Mouse (Mus musculus): ENCODE data around the gene 2010111I01Rik. TPM values are rescaled to one million over a fixed set of nuclear protein-coding genes. Genes with fewer than 3 reads are reported as not detected.

Gene 2010111I01Rik
- total and polyA plus RNA-seq, 3 experiments: 13.3 to 19.8 (median 14.4) TPM

DNA sequence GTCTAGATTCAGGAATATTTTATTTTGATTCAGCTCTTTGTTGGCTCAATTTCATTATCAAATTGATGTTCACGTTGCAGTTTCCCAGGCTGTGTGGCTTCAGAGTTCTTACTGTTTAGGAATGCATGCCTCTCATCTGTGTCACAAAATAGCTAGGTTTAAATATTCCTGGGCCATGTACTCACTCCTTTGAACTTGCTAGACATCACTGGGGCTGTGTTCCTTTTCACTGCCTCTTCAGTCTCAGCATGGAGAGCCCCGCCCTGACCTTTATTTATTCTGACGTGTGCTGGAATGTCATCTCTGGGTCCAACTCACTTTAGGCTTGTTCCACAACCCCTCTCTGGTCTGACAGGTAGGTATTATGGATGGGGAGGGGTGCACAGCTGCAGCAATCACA, 228.7 kb downstream of the 2010111I01Rik start:
- no peak overlapping the region for H3K4me3 ChIP-seq (replicated peaks in 1 of 3; ENCODE audit: low read depth in 2 of 3, low read length in 2 of 3, poor library complexity in 1 of 3)
- dilution Hi-C loops (cut with MboI; ENCODE audit: extremely low pct_ligation_motif_present, extremely low pct_unique_long_range_greater_than_20kb, low sequenced_read_pairs): no loop called here
- H3K9ac ChIP-seq (ENCODE audit: insufficient read depth, low read depth): no peak overlapping the region
- no peaks in the 10 kb centered on the region for H3K79me2 ChIP-seq (replicated peaks; ENCODE audit: control insufficient read depth, extremely low read depth, insufficient read depth, poor library complexity, severe bottlenecking)
- H3K36me3 ChIP-seq (replicated peaks in 1 of 2; ENCODE audit: control insufficient read depth in 1 of 2, insufficient read depth in 1 of 2, low read length in 1 of 2): no peaks in the 10 kb centered on the region
- no peaks in the 10 kb centered on the region for H3K9me3 ChIP-seq (replicated peaks; ENCODE audit: low read length)
- H3K27me3 ChIP-seq (replicated peaks): no peaks in the 10 kb centered on the region
- H3K27ac ChIP-seq (ENCODE audit: insufficient read depth, low read depth): no peak overlapping the region
- H3K4me2 ChIP-seq (ENCODE audit: insufficient read depth, low read depth, poor library complexity, severe bottlenecking): no peak overlapping the region
- in situ Hi-C loops (cut with MboI; ENCODE audit: low pct_ligation_motif_present, low pct_unique_long_range_greater_than_20kb, low sequenced_read_pairs): no loop called here
- peaks cover 21 to 30% of the 10 kb centered on the region in 2 experiments for H3K4me1 ChIP-seq (ENCODE audit: control insufficient read depth in 1 of 2, insufficient read depth in 2 of 2)
- TF ChIP-seq IRF4 (IDR thresholded peaks at IDR 0.05; ENCODE audit: low read depth, low read length) (no peak), MEF2A (IDR thresholded peaks at IDR 0.05; ENCODE audit: borderline replicate concordance, low read depth, low read length) (no peak), JUND (conservative IDR thresholded peaks at IDR 0.05; ENCODE audit: low read depth, low read length) (no peak), GABPA (IDR thresholded peaks at IDR 0.05; ENCODE audit: insufficient replicate concordance, low read depth, low read length) (no peak), ZNF384 (IDR thresholded peaks at IDR 0.05; ENCODE audit: low read depth, low read length) (no peak), SMC3 (IDR thresholded peaks at IDR 0.05; ENCODE audit: low read depth, low read length) (no peak), BHLHE40 (IDR thresholded peaks at IDR 0.05; ENCODE audit: low read depth, low read length) (no peak), CTCF (conservative IDR thresholded peaks at IDR 0.05 in 1 of 2, IDR thresholded peaks at IDR 0.05 in 1 of 2; ENCODE audit: low read depth in 2 of 2, low read length in 2 of 2) (no peak), POLR2A (IDR thresholded peaks at IDR 0.05; ENCODE audit: low read depth, low read length) (no peak), E2F4 (IDR thresholded peaks at IDR 0.05; ENCODE audit: insufficient replicate concordance, low read depth, low read length) (no peak), MAZ (IDR thresholded peaks at IDR 0.05; ENCODE audit: low read depth, low read length) (no peak), EP300 (IDR thresholded peaks at IDR 0.05; ENCODE audit: low read length) (no peak), SIN3A (IDR thresholded peaks at IDR 0.05; ENCODE audit: low read length) (no peak), ZMIZ1 (IDR thresholded peaks at IDR 0.05; ENCODE audit: low read depth, low read length) (no peak), ZKSCAN1 (IDR thresholded peaks at IDR 0.05; ENCODE audit: borderline replicate concordance, low read depth, low read length) (no peak), RAD21 (IDR thresholded peaks at IDR 0.05; ENCODE audit: low read depth, low read length) (no peak), MXI1 (IDR thresholded peaks at IDR 0.05; ENCODE audit: low read depth, low read length) (no peak)
- no peak for DNase-seq (ENCODE audit: extremely low read depth)

DNA sequence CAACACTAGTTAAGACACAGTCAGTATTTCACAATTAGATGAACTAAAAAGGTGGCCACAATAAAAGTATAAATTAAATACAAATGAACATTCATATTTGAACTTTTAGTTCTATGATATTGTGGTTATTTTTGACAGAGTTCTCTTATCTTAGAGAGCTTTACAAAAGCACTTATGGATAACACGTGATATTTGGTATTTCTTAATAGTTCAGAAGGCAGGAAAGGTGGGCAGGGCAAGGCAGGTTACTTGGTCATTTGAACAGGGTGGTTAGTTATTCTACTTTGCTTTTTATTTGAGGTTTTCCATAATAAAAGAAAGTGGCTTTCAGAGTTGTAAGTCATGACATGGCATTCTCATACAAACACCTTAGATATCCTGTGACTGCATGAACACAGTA, 233.3 kb downstream of the 2010111I01Rik start:
- Histone ChIP-seq H3K9me3 (replicated peaks; ENCODE audit: low read length) (no peaks in the 10 kb centered on the region), H3K36me3 (replicated peaks in 1 of 2; ENCODE audit: control insufficient read depth in 1 of 2, insufficient read depth in 1 of 2, low read length in 1 of 2) (no peaks in the 10 kb centered on the region), H3K27me3 (replicated peaks) (no peaks in the 10 kb centered on the region), H3K9ac (ENCODE audit: insufficient read depth, low read depth) (no peak overlapping the region), H3K4me3 (replicated peaks in 1 of 3; ENCODE audit: low read depth in 2 of 3, low read length in 2 of 3, poor library complexity in 1 of 3) (no peak overlapping the region), H3K4me2 (ENCODE audit: insufficient read depth, low read depth, poor library complexity, severe bottlenecking) (no peak overlapping the region), H3K4me1 (ENCODE audit: control insufficient read depth in 1 of 2, insufficient read depth in 2 of 2) (peaks cover 4 to 7% of the 10 kb centered on the region in 2 experiments; a peak in 3 of 4 replicates), H3K27ac (ENCODE audit: insufficient read depth, low read depth) (no peak overlapping the region), H3K79me2 (replicated peaks; ENCODE audit: control insufficient read depth, extremely low read depth, insufficient read depth, poor library complexity, severe bottlenecking) (no peaks in the 10 kb centered on the region)
- in situ Hi-C loops (cut with MboI; ENCODE audit: low pct_ligation_motif_present, low pct_unique_long_range_greater_than_20kb, low sequenced_read_pairs): no loop called here
- TF ChIP-seq SMC3 (IDR thresholded peaks at IDR 0.05; ENCODE audit: low read depth, low read length) (no peak), E2F4 (IDR thresholded peaks at IDR 0.05; ENCODE audit: insufficient replicate concordance, low read depth, low read length) (no peak), POLR2A (IDR thresholded peaks at IDR 0.05; ENCODE audit: low read depth, low read length) (no peak), JUND (conservative IDR thresholded peaks at IDR 0.05; ENCODE audit: low read depth, low read length) (no peak), ZKSCAN1 (IDR thresholded peaks at IDR 0.05; ENCODE audit: borderline replicate concordance, low read depth, low read length) (no peak), ZMIZ1 (IDR thresholded peaks at IDR 0.05; ENCODE audit: low read depth, low read length) (no peak), UBTF (IDR thresholded peaks at IDR 0.05; ENCODE audit: low read depth, low read length) (no peak), TCF12 (IDR thresholded peaks at IDR 0.05; ENCODE audit: low read depth, low read length) (no peak)
- dilution Hi-C loops (cut with MboI; ENCODE audit: extremely low pct_ligation_motif_present, extremely low pct_unique_long_range_greater_than_20kb, low sequenced_read_pairs): no loop called here
- no peak for DNase-seq (ENCODE audit: extremely low read depth)

Measured in CH12.LX (cell line).